Mouse (Mus musculus) kidney, embryonic 16.5 days (tissue): ENCODE measurements at regions not wholly inside any gene's neighbourhood (a gene's known extent, or its start where the extent isn't known, plus 50 kb on each side); places are given as distances from the start of the nearest gene placed in this dataset.

ENCODE experiments used
- ATAC-seq: fragments of 200-750 bp; cut with Nextera tagmentation; 2 replicates; pipeline ENCODE4 v1.8.0; 2017; ENCODE audit warnings: moderate TSS enrichment; ENCODE audit not compliant: low FRiP score, low TSS enrichment
- H3K27ac ChIP-seq: fragments of 300-500 bp; sonication (generic); 2 replicates; pipeline ENCODE4 v1.5.1; 2014; ENCODE audit warnings: low read length
- H3K27me3 ChIP-seq: fragments of 300-500 bp; sonication (generic); 2 replicates; pipeline ENCODE4 v1.6.1; 2014; ENCODE audit warnings: low read length, control low read depth, mixed read lengths; ENCODE audit not compliant: insufficient read depth
- H3K36me3 ChIP-seq: fragments of 300-500 bp; sonication (generic); 2 replicates; pipeline ENCODE4 v1.6.1; 2014; ENCODE audit warnings: low read length, control low read depth, mixed read lengths; ENCODE audit not compliant: insufficient read depth
- H3K4me1 ChIP-seq: fragments of 300-500 bp; sonication (generic); 2 replicates; pipeline ENCODE4 v1.6.1; 2014; ENCODE audit warnings: low read length, control low read depth, mixed read lengths; ENCODE audit not compliant: insufficient read depth
- H3K4me2 ChIP-seq: fragments of 300-500 bp; sonication (generic); replicated peaks from 2 replicates; pipeline ENCODE4 v1.6.1; 2014; ENCODE audit warnings: low read depth, low read length
- H3K4me3 ChIP-seq: fragments of 300-500 bp; sonication (generic); 2 replicates; pipeline ENCODE4 v1.5.1; 2014; ENCODE audit warnings: mild to moderate bottlenecking, low read length
- H3K9ac ChIP-seq: fragments of 300-500 bp; sonication (generic); replicated peaks from 2 replicates; pipeline ENCODE4 v1.6.1; 2014; ENCODE audit warnings: low read length
- H3K9me3 ChIP-seq: fragments of 300-500 bp; sonication (generic); 2 replicates; pipeline ENCODE4 v1.6.1; 2016; ENCODE audit warnings: low read length, control low read depth
- WGBS: fragments of 180-500 bp; shearing (Covaris S2); extraction: QIAGEN DNeasy Blood & Tissue Kit; methylation state at CpG from one replicate; pipeline ENCODE4 v1.1.7; 2014; 5-methylcytosine and 5-hydroxymethylcytosine counted together

GRCm38 (mm10) chr16:13036596-13036995, 72.9 kb upstream of the Ercc4 start:
- H3K27me3 ChIP-seq: no peaks in the 10 kb centered on the region
- no peak overlapping the region for H3K4me2 ChIP-seq
- no peak overlapping the region for H3K4me3 ChIP-seq
- ATAC-seq: no peak
- WGBS: 76% methylated on average over 4 of the region's 4 CpGs
- no peaks in the 10 kb centered on the region for H3K9me3 ChIP-seq
- H3K36me3 ChIP-seq: no peaks in the 10 kb centered on the region
- H3K9ac ChIP-seq: no peak overlapping the region
- no peak overlapping the region for H3K27ac ChIP-seq
- peaks cover 9% of the 10 kb centered on the region for H3K4me1 ChIP-seq

GRCm38 (mm10) chr16:13040312-13041100, 69.0 kb upstream of the Ercc4 start:
- 33% methylated on average over 15 of the region's 15 CpGs for WGBS
- H3K4me3 ChIP-seq: no peak overlapping the region
- H3K9ac ChIP-seq: peak overlapping the region; percentile 36; the same call in 1 of the 2 replicates

GRCm38 (mm10) chr16:13041356-13041755, 68.1 kb upstream of the Ercc4 start:
- Histone ChIP-seq H3K9me3 (no peaks in the 10 kb centered on the region), H3K4me3 (no peak overlapping the region), H3K36me3 (no peaks in the 10 kb centered on the region), H3K4me1 (peaks cover 28% of the 10 kb centered on the region), H3K27me3 (no peaks in the 10 kb centered on the region), H3K4me2 (no peak overlapping the region), H3K9ac (no peak overlapping the region), H3K27ac (peak overlapping the region; percentile 64)
- 48% methylated on average over 3 of the region's 3 CpGs for WGBS
- ATAC-seq: peak; percentile 72; the same call in 1 of the 2 replicates

More at GRCm38 (mm10) chr16:13040312-13041100, 69.0 kb upstream of the Ercc4 start:
- Histone ChIP-seq H3K9me3 (no peaks in the 10 kb centered on the region), H3K27ac (peak overlapping the region; percentile 83), H3K36me3 (no peaks in the 10 kb centered on the region), H3K27me3 (no peaks in the 10 kb centered on the region), H3K4me1 (peaks cover 25% of the 10 kb centered on the region), H3K4me2 (peak overlapping the region; percentile 32)
- ATAC-seq: no peak

- WGBS: 32% methylated on average over 10 of the region's 10 CpGs
- no peak overlapping the region for H3K9ac ChIP-seq
- H3K9me3 ChIP-seq: no peaks in the 10 kb centered on the region
- peaks cover 27% of the 10 kb centered on the region for H3K4me1 ChIP-seq
- no peak overlapping the region for H3K4me3 ChIP-seq
- no peaks in the 10 kb centered on the region for H3K36me3 ChIP-seq
- no peaks in the 10 kb centered on the region for H3K27me3 ChIP-seq
- H3K27ac ChIP-seq: peak overlapping the region; percentile 36; the same call in 1 of the 2 replicates
- H3K4me2 ChIP-seq: no peak overlapping the region
- peak; percentile 63 for ATAC-seq
Observed at GRCm38 (mm10) chr16:13045079-13045590, 64.3 kb upstream of the Ercc4 start.

- Histone ChIP-seq H3K27me3 (no peaks in the 10 kb centered on the region), H3K9me3 (no peaks in the 10 kb centered on the region), H3K27ac (peak overlapping the region; percentile 50), H3K4me2 (no peak overlapping the region), H3K36me3 (no peaks in the 10 kb centered on the region), H3K4me3 (no peak overlapping the region), H3K9ac (no peak overlapping the region), H3K4me1 (peaks cover 22% of the 10 kb centered on the region)
- 60% methylated on average over 6 of the region's 6 CpGs for WGBS
- ATAC-seq: peak; percentile 43; the same call in 1 of the 2 replicates
Observed at GRCm38 (mm10) chr16:13046366-13047120, 62.9 kb upstream of the Ercc4 start.

- ATAC-seq: no peak
- 92% methylated on average over 4 of the region's 4 CpGs for WGBS
- Histone ChIP-seq H3K4me2 (no peak overlapping the region), H3K27ac (no peak overlapping the region), H3K4me3 (no peak overlapping the region), H3K27me3 (no peaks in the 10 kb centered on the region), H3K36me3 (no peaks in the 10 kb centered on the region), H3K9me3 (no peaks in the 10 kb centered on the region), H3K4me1 (peaks cover 18% of the 10 kb centered on the region), H3K9ac (no peak overlapping the region)
Observed at GRCm38 (mm10) chr16:13049321-13049720, 60.2 kb upstream of the Ercc4 start.

GRCm38 (mm10) chr16:13050225-13050892, 59.1 kb upstream of the Ercc4 start:
- Histone ChIP-seq H3K9ac (no peak overlapping the region), H3K27ac (no peak overlapping the region), H3K9me3 (no peaks in the 10 kb centered on the region), H3K4me3 (no peak overlapping the region), H3K4me2 (no peak overlapping the region), H3K36me3 (no peaks in the 10 kb centered on the region), H3K27me3 (no peaks in the 10 kb centered on the region), H3K4me1 (peaks cover 7% of the 10 kb centered on the region)
- 80% methylated on average over 8 of the region's 8 CpGs for WGBS
- ATAC-seq: no peak

- no peak overlapping the region for H3K4me3 ChIP-seq
- H3K9me3 ChIP-seq: no peaks in the 10 kb centered on the region
- H3K27ac ChIP-seq: no peak overlapping the region
- H3K27me3 ChIP-seq: no peaks in the 10 kb centered on the region
- no peak overlapping the region for H3K9ac ChIP-seq
- no peaks in the 10 kb centered on the region for H3K36me3 ChIP-seq
- H3K4me1 ChIP-seq: no peaks in the 10 kb centered on the region
- H3K4me2 ChIP-seq: no peak overlapping the region
- ATAC-seq: no peak
- whole genome bisulfite sequencing: 88% methylated on average over 7 of the region's 7 CpGs
Observed at GRCm38 (mm10) chr16:13054956-13055355, 54.5 kb upstream of the Ercc4 start.
